Mouse (Mus musculus) limb, embryonic 10.5 days (tissue): ENCODE measurements around the gene H2-Ke6. TPM values are rescaled to one million over a fixed set of nuclear protein-coding genes. Genes with fewer than 3 reads are reported as not detected.

Experiments
- DNase-seq: peaks from one replicate; pipeline ENCODE4 v3.0.0-alpha.2; 2017; ENCODE audit warnings: low spot score
- H3K27ac ChIP-seq: fragments of 300-500 bp; sonication (generic); 2 replicates; pipeline ENCODE4 v1.5.1; 2016; ENCODE audit warnings: mild to moderate bottlenecking
- H3K27me3 ChIP-seq: fragments of 300-500 bp; sonication (generic); 2 replicates; pipeline ENCODE4 v1.6.1; 2016; ENCODE audit warnings: low read depth, mild to moderate bottlenecking; ENCODE audit not compliant: poor library complexity, severe bottlenecking
- H3K36me3 ChIP-seq: fragments of 300-500 bp; sonication (generic); 2 replicates; pipeline ENCODE4 v1.6.1; 2016; ENCODE audit warnings: mild to moderate bottlenecking, moderate library complexity
- H3K4me1 ChIP-seq: fragments of 300-500 bp; sonication (generic); 2 replicates; pipeline ENCODE4 v1.6.1; 2016
- H3K4me3 ChIP-seq: fragments of 300-500 bp; sonication (generic); 2 replicates; pipeline ENCODE4 v1.5.1; 2016; ENCODE audit warnings: mild to moderate bottlenecking, moderate library complexity
- H3K9me3 ChIP-seq: fragments of 300-500 bp; sonication (generic); replicated peaks from 2 replicates; pipeline ENCODE4 v1.6.1; 2016; ENCODE audit warnings: mild to moderate bottlenecking
- WGBS: fragments of 180-500 bp; shearing (Covaris S2); methylation state at CpG from one replicate; pipeline ENCODE4 v1.1.7; 2016; 5-methylcytosine and 5-hydroxymethylcytosine counted together
- polyA plus RNA-seq: library from polyadenylated mRNA; unstranded; fragments of >200 nt; fragmentation: Nextera tagmentation; extraction: Ambion mirVana; gene quantifications from 2 replicates; pipeline ENCODE4 v1.2.1, GENCODE M21; 2016

Gene H2-Ke6
- 25.9 and 33.7 TPM in 2 replicates for polyA plus RNA-seq

DNA sequence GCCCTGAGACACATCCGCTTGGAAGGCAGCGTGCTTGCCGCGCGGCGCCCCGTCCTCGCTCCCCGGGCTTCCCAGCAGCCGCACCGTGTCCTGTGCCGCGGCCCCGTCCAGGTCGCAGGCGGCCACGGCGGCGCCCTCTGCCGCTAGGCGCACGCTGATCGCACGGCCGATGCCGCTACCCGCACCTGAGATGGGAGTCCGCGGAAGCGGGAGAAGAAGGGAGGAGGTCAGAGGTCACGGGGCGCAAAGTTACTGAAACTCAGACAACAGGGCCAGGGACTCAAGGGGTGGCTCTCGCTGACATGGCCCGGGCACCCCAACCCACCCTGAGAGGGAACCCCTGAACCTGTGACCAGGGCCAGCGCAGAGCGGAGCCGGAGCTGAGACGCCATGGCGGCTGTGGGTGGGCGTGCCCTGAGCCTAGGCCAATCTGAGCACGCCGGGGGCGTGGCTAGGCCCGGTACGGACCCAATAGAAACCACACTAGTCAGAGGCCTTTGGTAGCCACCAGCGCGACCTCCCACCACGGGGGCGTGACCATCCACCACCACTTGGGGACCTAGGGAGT lies at the start of gene H2-Ke6:
H2-Ke6 (minus strand) TSS at position 405 of the 568 bp plus-strand sequence.
- H3K27me3 ChIP-seq: no peaks in the 10 kb centered on the region
- H3K4me1 ChIP-seq: peaks cover 81% of the 10 kb centered on the region
- peaks cover 39% of the 10 kb centered on the region for H3K36me3 ChIP-seq
- no peaks in the 10 kb centered on the region for H3K9me3 ChIP-seq
- H3K4me3 ChIP-seq: peak within 1 kb of the TSS; percentile 77
- H3K27ac ChIP-seq: peak within 1 kb of the TSS; percentile 90
- DNase-seq: peak; percentile 96
- under 1% methylated on average over 49 of the region's 49 CpGs for WGBS

DNA sequence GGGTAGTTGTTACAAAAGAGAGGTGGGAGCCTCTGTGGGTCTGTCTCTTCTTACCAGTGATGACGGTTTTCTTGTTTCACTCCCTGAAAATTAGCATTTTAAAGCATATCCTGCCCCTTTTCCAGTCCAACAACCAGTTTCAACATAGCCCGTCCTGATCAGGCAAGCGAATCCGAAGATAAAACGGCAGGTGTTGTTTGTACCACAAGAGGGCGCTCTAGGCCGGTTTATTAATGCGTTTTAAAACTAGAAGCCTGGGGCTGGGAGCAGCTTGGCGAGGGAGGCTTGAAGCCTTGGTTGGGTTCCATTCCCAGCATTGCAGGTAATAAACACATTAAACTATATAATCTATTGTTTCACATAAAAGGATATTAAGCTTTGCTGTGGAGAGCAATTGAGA lies 49.7 kb upstream of the H2-Ke6 start:
- Histone ChIP-seq H3K9me3 (no peaks in the 10 kb centered on the region), H3K4me1 (0 out of 2 replicates have a peak, but pooled peaks cover 4% of the 10 kb centered on the region), H3K27me3 (peaks cover 23% of the 10 kb centered on the region), H3K4me3 (no peak overlapping the region), H3K27ac (no peak overlapping the region), H3K36me3 (no peaks in the 10 kb centered on the region)
- DNase-seq: peak; percentile 83
- WGBS: 2% methylated on average over 9 of the region's 9 CpGs

DNA sequence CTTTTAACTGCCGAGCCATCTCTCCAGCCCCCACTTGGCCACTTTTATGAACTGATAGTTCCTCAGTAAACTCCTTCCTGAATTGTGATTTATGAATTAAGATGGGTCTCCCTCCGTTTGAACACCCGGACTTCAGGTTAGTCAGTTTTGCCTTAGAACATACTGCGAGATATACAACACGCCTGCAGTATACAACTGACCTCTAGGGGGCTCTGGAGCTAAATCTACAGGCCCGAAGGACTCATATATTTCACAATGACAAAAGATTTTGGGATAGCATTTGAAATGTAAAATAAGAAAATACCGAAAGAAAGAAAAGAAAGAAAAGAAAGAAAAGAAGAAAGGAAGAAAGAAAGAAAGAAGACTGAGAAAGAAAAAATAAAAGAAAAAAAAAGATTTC lies 47.4 kb upstream of the H2-Ke6 start:
- no peak overlapping the region for H3K27ac ChIP-seq
- 0 out of 2 replicates have a peak, but pooled peaks cover 4% of the 10 kb centered on the region for H3K4me1 ChIP-seq
- no peak overlapping the region for H3K4me3 ChIP-seq
- H3K9me3 ChIP-seq: no peaks in the 10 kb centered on the region
- no peaks in the 10 kb centered on the region for H3K36me3 ChIP-seq
- peaks cover 23% of the 10 kb centered on the region for H3K27me3 ChIP-seq
- DNase-seq: peak; percentile 45
- 41% methylated on average over 7 of the region's 7 CpGs for WGBS

DNA sequence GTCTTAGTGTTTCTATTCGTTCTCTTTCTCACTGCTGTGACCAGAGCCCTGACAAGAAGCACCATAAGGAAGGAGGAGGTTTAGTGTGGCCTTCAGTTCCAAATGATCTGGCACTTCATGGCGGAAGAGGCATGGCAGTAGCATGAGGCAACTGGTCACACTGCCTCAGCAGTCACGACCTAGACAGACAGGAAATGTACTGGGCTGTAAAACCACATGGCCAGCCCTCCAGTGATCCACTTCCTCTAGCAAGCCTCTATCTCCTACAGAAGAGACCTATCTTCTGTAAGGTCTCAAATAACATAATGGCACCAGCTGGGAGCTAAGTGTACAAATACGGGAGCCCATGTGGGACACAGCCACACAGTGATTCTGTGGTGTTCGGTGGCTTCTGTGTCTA lies 44.2 kb upstream of the H2-Ke6 start:
- no peaks in the 10 kb centered on the region for H3K9me3 ChIP-seq

GRCm38 (mm10) chr17:34068864-34069263 lies 41.0 kb upstream of the H2-Ke6 start:
- H3K27ac ChIP-seq: no peak overlapping the region
- no peak for DNase-seq
- 71% methylated on average over 3 of the region's 3 CpGs for WGBS

More for the DNA sequence above, 44.2 kb upstream of the H2-Ke6 start:
- Histone ChIP-seq H3K36me3 (no peaks in the 10 kb centered on the region), H3K4me3 (no peak overlapping the region), H3K27ac (no peak overlapping the region), H3K27me3 (peaks cover 19% of the 10 kb centered on the region), H3K4me1 (0 out of 2 replicates have a peak, but pooled peaks cover 4% of the 10 kb centered on the region)
- no peak for DNase-seq
- WGBS: 76% methylated on average over 5 of the region's 5 CpGs

GRCm38 (mm10) chr17:34057224-34057623 lies 29.4 kb upstream of the H2-Ke6 start:
- 62% methylated on average over 7 of the region's 7 CpGs for WGBS
- H3K36me3 ChIP-seq: no peaks in the 10 kb centered on the region
- no peak overlapping the region for H3K27ac ChIP-seq
- no peak for DNase-seq
- 0 out of 2 replicates have a peak, but pooled peaks cover 2% of the 10 kb centered on the region for H3K4me1 ChIP-seq
- H3K9me3 ChIP-seq: no peaks in the 10 kb centered on the region
- H3K4me3 ChIP-seq: no peak overlapping the region
- H3K27me3 ChIP-seq: no peaks in the 10 kb centered on the region

More at GRCm38 (mm10) chr17:34068864-34069263, 41.0 kb upstream of the H2-Ke6 start:
- Histone ChIP-seq H3K4me3 (no peak overlapping the region), H3K9me3 (no peaks in the 10 kb centered on the region), H3K27me3 (no peaks in the 10 kb centered on the region), H3K36me3 (no peaks in the 10 kb centered on the region), H3K4me1 (0 out of 2 replicates have a peak, but pooled peaks cover 4% of the 10 kb centered on the region)

DNA sequence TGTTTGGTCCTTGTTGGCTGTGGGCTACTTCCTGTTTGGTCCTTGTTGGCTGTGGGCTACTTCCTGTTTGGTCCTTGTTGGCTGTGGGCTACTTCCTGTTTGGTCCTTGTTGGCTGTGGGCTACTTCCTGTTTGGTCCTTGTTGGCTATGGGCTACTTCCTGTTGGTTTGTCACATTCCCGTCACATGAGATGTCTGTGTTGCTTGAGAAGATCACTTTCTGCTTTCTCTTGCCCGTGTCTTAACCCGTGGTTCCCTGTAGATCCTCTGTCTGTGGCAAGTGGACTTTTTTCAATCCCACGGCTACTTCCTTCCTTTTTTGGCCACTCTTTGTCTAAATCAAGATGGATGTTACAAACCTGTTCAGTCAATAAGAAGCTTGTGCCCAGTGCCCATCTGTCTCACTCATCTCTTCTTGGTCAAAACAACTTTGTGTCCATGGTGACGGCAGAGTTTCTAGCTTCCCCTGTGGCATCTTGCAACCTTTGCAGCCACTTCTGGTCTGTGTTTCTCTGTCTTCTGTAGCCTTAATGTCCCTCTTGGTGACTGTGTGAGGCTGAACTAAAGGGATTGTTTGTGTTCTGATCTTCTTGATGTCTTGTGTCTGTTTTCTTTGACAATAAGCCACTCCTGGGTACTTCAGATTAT lies 19.7 kb upstream of the H2-Ke6 start:
- no peaks in the 10 kb centered on the region for H3K4me1 ChIP-seq
- peaks cover 5% of the 10 kb centered on the region; the same call in 1 of the 2 replicates for H3K27me3 ChIP-seq
- WGBS: 95% methylated on average over 5 of the region's 5 CpGs
- no peak for DNase-seq
- H3K9me3 ChIP-seq: no peaks in the 10 kb centered on the region
- no peak overlapping the region for H3K27ac ChIP-seq
- H3K4me3 ChIP-seq: no peak overlapping the region
- no peaks in the 10 kb centered on the region for H3K36me3 ChIP-seq

DNA sequence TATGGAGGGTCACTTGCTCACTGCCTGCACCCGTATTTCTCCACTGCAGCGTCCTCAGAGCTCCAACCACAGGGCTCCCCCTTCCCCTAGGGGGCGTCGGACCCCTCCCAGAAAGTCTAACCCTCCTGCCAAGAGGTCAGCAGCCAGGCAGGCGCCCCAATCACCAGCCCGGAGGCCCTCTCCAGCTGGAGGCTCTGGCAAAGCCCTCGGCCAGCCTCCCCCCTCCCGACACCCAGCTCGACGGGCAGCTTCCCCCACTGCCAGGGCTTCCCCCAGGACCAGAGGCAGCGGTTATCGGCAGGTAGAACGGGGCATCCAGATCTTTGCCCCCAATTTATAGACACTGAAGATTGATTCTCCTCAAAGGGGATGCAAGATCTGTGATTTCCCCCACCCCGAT lies 18.1 kb upstream of the H2-Ke6 start:
- H3K36me3 ChIP-seq: no peaks in the 10 kb centered on the region
- H3K27ac ChIP-seq: no peak overlapping the region
- H3K4me1 ChIP-seq: peaks cover 14% of the 10 kb centered on the region
- H3K9me3 ChIP-seq: no peaks in the 10 kb centered on the region
- peaks cover 17% of the 10 kb centered on the region for H3K27me3 ChIP-seq
- WGBS: 84% methylated on average over 14 of the region's 14 CpGs
- H3K4me3 ChIP-seq: no peak overlapping the region
- DNase-seq: no peak

GRCm38 (mm10) chr17:34039562-34040450 lies 11.9 kb upstream of the H2-Ke6 start:
- Histone ChIP-seq H3K36me3 (peaks cover 37% of the 10 kb centered on the region), H3K27me3 (peaks cover 57% of the 10 kb centered on the region), H3K9me3 (no peaks in the 10 kb centered on the region), H3K4me3 (peak overlapping the region; percentile 39), H3K27ac (peak overlapping the region; percentile 46), H3K4me1 (peaks cover 47% of the 10 kb centered on the region)
- no peak for DNase-seq
- 28% methylated on average over 17 of the region's 17 CpGs for WGBS

DNA sequence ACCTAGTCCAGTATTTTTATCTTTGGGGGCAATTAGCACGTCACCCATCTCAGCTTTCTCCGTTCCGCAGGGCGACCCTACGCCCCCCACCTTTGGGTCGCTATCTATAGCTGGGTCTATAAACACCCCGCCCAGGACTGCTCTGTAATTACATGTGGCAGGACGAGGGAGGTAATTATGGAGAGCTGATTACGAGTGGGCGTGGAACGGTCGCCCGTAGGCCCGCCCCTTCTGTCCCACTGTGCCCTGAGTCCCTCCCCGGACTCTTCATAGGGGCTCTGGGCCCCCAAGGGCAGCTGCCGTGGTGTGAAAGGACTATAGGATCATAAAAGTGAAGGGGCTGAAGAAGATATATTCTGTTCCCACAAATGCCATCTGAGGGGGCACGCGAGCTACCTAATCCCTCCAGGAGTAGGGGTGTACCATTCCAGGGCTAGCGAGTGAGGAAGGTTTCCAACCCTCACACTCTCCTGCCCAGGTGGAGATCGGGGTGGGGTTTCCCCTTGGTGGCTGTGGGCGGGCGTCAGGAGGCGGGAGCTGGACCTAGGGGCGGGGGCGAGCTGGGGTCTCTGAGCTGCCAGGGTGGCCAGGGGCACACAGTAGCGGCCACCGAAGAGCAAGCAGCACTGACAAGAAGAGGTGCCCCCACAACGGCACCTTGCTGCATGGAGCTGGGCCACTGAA lies 11.2 kb upstream of the H2-Ke6 start, which contains the start of gene Col11a2:
Col11a2 (plus strand) TSS at position 560 of the 684 bp plus-strand sequence.
- peak within 1 kb of the TSS; percentile 39 for H3K4me3 ChIP-seq
- H3K27me3 ChIP-seq: peaks cover 57% of the 10 kb centered on the region
- WGBS: 7% methylated on average over 28 of the region's 28 CpGs

GRCm38 (mm10) chr17:34038440-34038839 lies 10.6 kb upstream of the H2-Ke6 start:
- 12% methylated on average over 21 of the region's 21 CpGs for WGBS
- peak overlapping the region; percentile 39 for H3K4me3 ChIP-seq
- peak overlapping the region; percentile 46; the same call in 1 of the 2 replicates for H3K27ac ChIP-seq
- peaks cover 57% of the 10 kb centered on the region for H3K27me3 ChIP-seq
- H3K9me3 ChIP-seq: no peaks in the 10 kb centered on the region
- peaks cover 50% of the 10 kb centered on the region for H3K36me3 ChIP-seq
- DNase-seq: no peak
- peaks cover 51% of the 10 kb centered on the region for H3K4me1 ChIP-seq

More for the DNA sequence above, 11.2 kb upstream of the H2-Ke6 start, which contains the start of gene Col11a2:
- Histone ChIP-seq H3K9me3 (no peaks in the 10 kb centered on the region), H3K36me3 (peaks cover 44% of the 10 kb centered on the region), H3K27ac (peak within 1 kb of the TSS; percentile 46), H3K4me1 (peaks cover 47% of the 10 kb centered on the region)
- no peak for DNase-seq

GRCm38 (mm10) chr17:34037241-34037640 lies 9.4 kb upstream of the H2-Ke6 start:
- peaks cover 52% of the 10 kb centered on the region for H3K36me3 ChIP-seq
- peaks cover 53% of the 10 kb centered on the region for H3K27me3 ChIP-seq

More at GRCm38 (mm10) chr17:34037241-34037640, 9.4 kb upstream of the H2-Ke6 start:
- Histone ChIP-seq H3K27ac (no peak overlapping the region), H3K9me3 (no peaks in the 10 kb centered on the region), H3K4me3 (no peak overlapping the region), H3K4me1 (peaks cover 61% of the 10 kb centered on the region)
- WGBS: 96% methylated on average over 7 of the region's 7 CpGs
- no peak for DNase-seq
